Mouse (Mus musculus) WW6 (cell line): ENCODE data around the gene Ikbke.
"Not testable (repeated sequence)": the region's sequence is repeated elsewhere in the genome, so short reads cannot be mapped to it uniquely, and the experiment has no call there.

ENCODE experiments used
- DNase-seq: peaks from one replicate; pipeline ENCODE4 v3.0.0-alpha.2; 2013; ENCODE audit warnings: low read depth, low spot score

Gene Ikbke

GRCm38 (mm10) chr1:131281731-131282130 lies 2.3 kb upstream of the Ikbke start:
- DNase-seq: no peak

- DNase-seq: no peak
These were observed 874 bp upstream of the Ikbke start for GRCm38 (mm10) chr1:131280280-131280679.

DNA sequence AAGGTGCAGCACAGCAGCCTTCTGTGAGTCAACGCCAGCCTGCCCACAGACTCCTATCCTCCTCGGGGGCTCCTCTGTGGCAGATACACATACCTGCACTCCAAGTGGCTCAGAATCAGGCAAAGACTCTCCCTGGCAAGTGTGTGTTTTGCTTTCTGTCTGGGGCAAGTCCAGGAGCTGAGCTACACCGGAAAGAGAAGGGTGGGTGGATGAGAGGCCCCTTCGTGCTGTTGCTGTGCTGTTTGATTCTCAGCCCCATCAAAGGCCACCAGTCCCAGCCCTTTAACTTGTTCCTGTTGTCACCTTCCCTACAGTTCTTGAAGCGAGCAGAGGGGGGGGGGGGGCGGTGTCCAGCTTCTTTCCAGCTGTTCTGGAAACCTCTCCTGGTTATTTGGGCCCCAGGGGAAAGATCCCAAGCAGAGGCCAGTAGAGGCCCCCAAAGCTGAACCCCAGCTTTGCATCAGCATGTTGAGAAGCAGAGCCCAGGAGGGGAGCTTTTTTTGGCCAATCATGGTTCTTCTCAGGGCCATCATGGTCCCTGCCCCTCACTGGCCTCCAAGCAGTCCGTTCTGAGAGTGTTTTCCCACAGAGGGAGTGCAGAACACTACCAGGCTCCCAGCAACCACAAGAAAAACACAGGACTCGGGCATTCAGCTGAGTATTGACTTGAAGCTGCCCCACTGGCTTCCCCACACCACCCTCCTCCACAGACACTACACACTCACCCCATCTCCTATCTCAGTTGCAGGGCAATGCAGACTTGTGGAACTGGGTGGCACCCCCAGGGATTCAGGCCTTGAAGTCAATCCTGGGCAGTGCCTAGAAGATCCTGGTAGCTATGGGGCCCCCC lies 575 bp downstream of the Ikbke start:
- no peak for DNase-seq

- DNase-seq: no peak
These were observed 2.6 kb downstream of the Ikbke start for GRCm38 (mm10) chr1:131276831-131277230.

- no peak for DNase-seq
These were observed 3.8 kb downstream of the Ikbke start for GRCm38 (mm10) chr1:131275577-131275976.

- no peak for DNase-seq
These were observed 4.5 kb downstream of the Ikbke start for GRCm38 (mm10) chr1:131274725-131275539.

DNA sequence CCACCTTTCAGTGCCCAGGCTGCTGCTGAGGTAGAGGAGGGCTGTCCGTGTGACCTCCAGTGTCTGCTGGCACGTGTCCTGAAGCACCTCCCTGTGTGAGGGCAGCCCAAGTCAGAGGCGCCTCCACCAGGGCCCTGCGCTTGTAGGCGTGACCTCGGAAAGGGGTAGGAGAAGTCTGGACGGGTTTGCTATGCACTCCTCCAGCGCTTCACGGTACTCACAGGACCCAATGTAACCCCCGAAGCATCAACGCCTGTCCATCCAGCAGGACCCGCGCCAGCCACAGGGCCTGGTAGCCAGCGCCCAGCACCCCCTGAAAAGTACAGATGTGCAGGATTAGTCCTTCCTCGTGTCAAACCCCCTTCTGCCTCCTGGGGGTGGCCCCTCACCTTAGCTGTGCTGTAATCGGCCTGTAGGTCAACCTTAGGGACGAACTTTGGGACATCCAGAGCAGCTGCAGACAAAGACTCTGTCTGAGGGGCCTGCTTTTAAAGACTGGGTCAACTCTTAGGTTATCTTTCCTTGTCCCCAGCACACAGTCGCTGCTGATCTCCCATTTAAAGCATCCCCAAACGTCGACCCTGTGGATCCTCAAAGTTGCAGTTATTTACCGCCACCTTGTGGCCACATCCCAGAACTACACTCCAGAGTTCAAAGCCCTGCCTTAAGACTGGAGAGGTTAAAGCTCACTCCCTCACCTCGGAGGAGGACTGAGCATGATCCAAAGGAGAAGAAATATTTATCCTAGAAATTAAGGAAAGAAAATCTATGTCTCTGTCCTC lies 9.4 kb downstream of the Ikbke start:
- no peak for DNase-seq

GRCm38 (mm10) chr1:131268776-131269175 lies 10.6 kb downstream of the Ikbke start:
- no peak for DNase-seq

- DNase-seq: no peak
These were observed 15.5 kb downstream of the Ikbke start for GRCm38 (mm10) chr1:131263905-131264304.

DNA sequence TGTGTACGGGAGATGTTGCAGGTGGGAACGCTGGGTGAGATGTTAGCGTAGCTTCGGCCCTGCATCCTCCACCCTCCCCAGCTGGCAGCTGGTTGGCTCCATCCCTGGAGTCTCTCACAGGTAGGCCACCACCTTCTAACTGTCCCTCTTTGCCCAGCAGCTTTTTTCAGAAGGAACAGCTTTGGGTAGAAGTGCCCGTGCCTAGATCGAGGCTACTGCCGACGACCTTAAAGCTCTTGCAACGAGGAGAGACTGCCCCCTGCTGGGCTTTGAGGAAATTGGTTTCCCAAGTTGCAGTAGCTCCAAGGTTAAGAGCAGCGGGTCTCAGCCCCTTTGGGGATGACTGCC lies 19.1 kb downstream of the Ikbke start:
- DNase-seq: no peak

DNA sequence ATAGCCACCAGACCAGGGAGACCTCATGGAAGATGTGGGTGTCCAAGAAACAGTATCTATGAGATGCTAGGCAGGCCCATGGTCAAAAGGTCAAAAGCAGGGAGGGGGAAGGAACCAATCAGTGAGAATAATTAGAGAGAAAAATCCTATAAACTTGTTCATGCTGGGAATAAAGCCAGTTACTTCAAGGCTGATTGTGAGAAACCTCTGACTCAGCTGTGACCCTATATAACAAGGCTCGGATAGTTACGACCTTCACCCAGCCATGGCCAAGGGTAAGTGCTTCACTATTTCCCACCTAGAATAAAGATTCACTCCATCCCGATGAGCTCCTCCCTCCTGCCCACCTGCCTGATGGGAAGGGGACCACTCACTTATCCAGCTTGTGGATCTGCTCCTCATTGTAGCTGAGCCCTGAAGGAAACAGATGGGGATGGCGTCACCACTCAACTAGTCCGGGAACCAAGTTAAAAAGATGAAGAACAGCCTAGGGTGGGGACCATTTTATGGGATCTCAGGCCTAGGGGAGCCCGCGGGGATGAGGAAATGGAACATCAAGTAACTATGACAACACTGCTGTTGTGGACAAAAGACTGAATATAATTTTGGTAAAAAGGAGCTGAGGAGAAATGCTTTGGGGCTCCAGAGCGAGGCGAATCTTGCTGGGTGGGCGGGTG lies 19.6 kb downstream of the Ikbke start:
- no peak for DNase-seq

DNA sequence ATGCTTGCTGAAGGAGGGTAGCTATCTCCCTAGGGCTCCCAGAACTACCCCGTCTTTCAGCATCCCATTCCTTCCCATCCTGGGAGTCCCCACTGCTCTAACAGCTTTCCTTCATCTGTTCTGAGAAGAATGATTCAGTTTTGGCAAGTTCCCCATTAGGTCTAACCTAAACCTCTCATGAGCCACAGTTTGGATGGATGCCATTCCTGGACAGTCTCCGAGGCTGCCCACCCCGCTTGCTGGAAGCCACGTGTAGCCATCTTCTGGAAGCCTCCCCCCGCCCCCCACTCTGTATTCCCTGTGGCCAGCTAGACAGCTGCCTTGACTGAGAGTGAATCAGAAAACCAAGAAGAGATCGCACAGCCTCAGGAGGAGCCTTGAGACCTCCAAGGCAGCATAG lies 22.1 kb downstream of the Ikbke start:
- no peak for DNase-seq

DNA sequence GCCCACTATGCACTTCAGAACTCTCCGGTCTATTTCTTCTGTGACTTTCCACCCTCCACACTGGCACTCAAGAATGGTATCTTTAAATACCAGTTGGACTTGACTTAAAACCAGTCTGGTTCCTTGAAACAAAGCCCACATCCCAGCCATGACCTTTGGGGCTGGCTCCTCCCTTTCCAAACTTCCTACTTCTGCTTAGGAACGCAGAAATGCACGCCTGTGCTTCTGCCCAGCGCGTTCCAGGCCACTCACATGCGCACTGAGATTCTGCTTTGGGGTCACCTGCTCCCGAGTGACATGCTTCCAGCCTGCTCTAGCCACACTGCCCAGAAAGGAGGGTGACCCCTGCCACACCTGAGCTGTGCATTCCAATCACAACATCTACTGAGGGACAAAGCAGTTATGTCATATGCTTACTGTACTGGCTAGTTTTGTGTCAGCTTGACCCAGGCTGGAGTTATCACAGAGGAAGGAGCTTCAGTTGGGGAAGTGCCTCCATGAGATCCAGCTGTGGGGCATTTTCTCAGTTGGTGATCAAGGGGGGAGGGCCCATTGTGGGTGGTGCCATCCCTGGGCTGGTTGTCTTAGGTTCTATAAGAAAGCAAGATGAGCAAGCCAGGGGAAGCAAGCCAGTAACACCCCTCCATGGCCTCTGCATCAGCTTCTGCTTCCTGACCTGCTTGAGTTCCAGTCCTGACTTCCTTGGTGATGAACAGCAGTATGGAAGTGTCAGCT lies 26.7 kb downstream of the Ikbke start:
- not testable (repeated sequence) for DNase-seq

GRCm38 (mm10) chr1:131246433-131247395 lies 32.7 kb downstream of the Ikbke start:
- no peak for DNase-seq

GRCm38 (mm10) chr1:131245926-131246325 lies 33.5 kb downstream of the Ikbke start:
- no peak for DNase-seq

- no peak for DNase-seq
These were observed 34.1 kb downstream of the Ikbke start, which contains the start of gene Rassf5 for GRCm38 (mm10) chr1:131245089-131245856. Gene Rassf5 (minus strand): TSS chr1:131245258.

DNA sequence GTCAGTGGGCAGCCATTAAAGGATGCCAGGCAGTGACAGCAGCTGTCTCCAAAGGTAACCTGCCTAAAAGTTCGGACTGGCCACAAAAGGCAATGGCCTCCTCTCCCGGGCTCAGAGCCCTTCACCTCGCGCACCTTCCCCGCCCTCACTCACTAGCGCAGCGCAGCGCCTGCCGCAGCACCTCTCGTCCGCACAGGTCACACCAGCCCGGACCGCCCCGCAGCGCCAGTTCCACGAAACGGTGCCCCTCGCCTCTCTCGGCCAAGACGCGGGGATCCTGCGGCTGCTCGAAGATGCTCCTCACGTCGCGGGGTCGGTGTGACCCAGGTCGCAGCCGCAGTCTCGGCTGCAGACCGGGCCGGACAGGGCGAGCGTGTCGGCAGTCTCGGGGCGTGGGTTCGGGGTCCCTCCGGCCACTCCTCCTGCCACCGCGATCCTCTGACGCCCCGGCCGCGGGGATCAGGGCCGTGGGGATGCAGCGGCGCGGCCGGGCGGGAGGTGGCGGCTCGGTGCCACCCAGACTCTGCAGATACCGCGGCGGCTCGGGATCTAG lies 34.8 kb downstream of the Ikbke start:
- DNase-seq: no peak

DNA sequence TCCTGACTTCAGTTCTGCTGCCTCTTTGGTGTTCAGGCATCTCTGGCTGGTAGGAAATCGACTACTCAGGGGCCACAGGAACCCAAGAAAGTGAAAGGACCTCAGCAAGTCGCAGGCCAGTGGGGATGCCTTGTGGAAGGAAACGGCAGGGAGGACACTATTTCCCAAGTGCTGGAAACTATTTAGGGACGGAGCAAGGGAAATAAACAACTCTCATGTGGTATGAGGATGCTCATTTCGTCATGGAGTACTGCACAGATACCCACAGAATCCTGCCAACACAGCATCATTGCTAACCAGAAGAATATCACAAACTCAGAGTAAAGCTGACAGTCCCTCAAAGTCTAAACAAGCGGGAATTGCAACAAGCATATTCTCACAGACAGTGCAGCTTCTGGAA lies 36.5 kb downstream of the Ikbke start:
- DNase-seq: no peak
